Mouse (Mus musculus) lung, postnatal 0 days (tissue): ENCODE data around the gene March2. TPM values are rescaled to one million over a fixed set of nuclear protein-coding genes. Genes with fewer than 3 reads are reported as not detected.

ENCODE experiments used
- ATAC-seq: fragments of 200-750 bp; cut with Nextera tagmentation; 2 replicates; pipeline ENCODE4 v1.8.0; 2017; ENCODE audit warnings: moderate library complexity
- DNase-seq: peaks from one replicate; pipeline ENCODE4 v3.0.0-alpha.2; 2016; ENCODE audit warnings: low spot score
- H3K27ac ChIP-seq: fragments of 300-500 bp; sonication (generic); 2 replicates; pipeline ENCODE4 v1.5.1; 2014; ENCODE audit warnings: antibody characterized with exemption, mild to moderate bottlenecking, low read length, mixed read lengths
- H3K27me3 ChIP-seq: fragments of 300-500 bp; sonication (generic); replicated peaks from 2 replicates; pipeline ENCODE4 v1.6.1; 2014; ENCODE audit warnings: low read length, mixed read lengths; ENCODE audit not compliant: insufficient read depth
- H3K36me3 ChIP-seq: fragments of 300-500 bp; sonication (generic); 2 replicates; pipeline ENCODE4 v1.6.1; 2014; ENCODE audit warnings: low read length, mixed read lengths; ENCODE audit not compliant: insufficient read depth
- H3K4me1 ChIP-seq: fragments of 300-500 bp; sonication (generic); 2 replicates; pipeline ENCODE4 v1.6.1; 2014; ENCODE audit warnings: antibody characterized with exemption, low read depth, low read length, mixed read lengths; ENCODE audit not compliant: insufficient read depth
- H3K4me2 ChIP-seq: fragments of 300-500 bp; sonication (generic); replicated peaks from 2 replicates; pipeline ENCODE4 v1.6.1; 2014; ENCODE audit warnings: low read depth, mild to moderate bottlenecking, low read length, moderate library complexity, mixed read lengths
- H3K4me3 ChIP-seq: fragments of 300-500 bp; sonication (generic); 2 replicates; pipeline ENCODE4 v1.5.1; 2014; ENCODE audit warnings: low read depth, low read length
- H3K9ac ChIP-seq: fragments of 300-500 bp; sonication (generic); replicated peaks from 2 replicates; pipeline ENCODE4 v1.6.1; 2014; ENCODE audit warnings: low read depth, mild to moderate bottlenecking
- H3K9me3 ChIP-seq: fragments of 300-500 bp; sonication (generic); 2 replicates; pipeline ENCODE4 v1.6.1; 2016; ENCODE audit warnings: low read length, mixed read lengths
- CTCF ChIP-seq: IDR thresholded peaks from 2 replicates; pipeline ENCODE4 v1.5.1; 2016; ENCODE audit warnings: antibody characterized with exemption, mild to moderate bottlenecking
- EP300 ChIP-seq: IDR thresholded peaks from 2 replicates; pipeline ENCODE4 v1.6.1; 2016; ENCODE audit warnings: antibody characterized with exemption, mild to moderate bottlenecking, control low read depth
- WGBS: fragments of 180-500 bp; shearing (Covaris S2); extraction: QIAGEN DNeasy Blood & Tissue Kit; methylation state at CpG from one replicate; pipeline ENCODE4 v1.1.7; 2014; 5-methylcytosine and 5-hydroxymethylcytosine counted together
- polyA plus RNA-seq: library from polyadenylated mRNA; unstranded; fragments of >200 nt; fragmentation: Nextera tagmentation; extraction: Ambion mirVana; gene quantifications from 2 replicates; pipeline ENCODE4 v1.2.1, GENCODE M21; 2015

The March2 gene
- polyA plus RNA-seq, 1 experiment from 2014 or later, result 104 TPM

DNA sequence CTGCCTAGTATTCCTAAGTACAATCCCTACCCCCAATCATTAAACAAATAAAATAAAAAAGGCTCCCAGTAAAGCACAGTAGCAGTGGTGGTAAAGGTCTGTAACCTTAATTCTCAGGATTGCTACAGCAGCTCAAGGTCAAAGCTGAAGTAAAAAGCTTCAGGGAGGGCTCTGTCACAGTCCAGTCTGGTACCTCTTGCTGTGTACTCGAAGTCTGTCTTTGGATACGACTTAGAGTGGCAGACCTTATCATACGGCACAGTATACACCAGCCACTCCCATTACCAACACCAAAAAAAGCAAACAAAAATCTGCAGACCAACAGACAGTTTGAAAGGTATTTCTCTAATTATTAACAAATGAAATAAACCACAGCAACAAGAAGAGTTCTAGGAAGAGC lies 51.7 kb downstream of the March2 start:
- Histone ChIP-seq H3K27ac (no peak overlapping the region), H3K4me2 (no peak overlapping the region), H3K4me3 (no peak overlapping the region), H3K9ac (no peak overlapping the region), H3K4me1 (no peaks in the 10 kb centered on the region), H3K9me3 (no peaks in the 10 kb centered on the region), H3K36me3 (peaks cover 24% of the 10 kb centered on the region), H3K27me3 (no peaks in the 10 kb centered on the region)
- WGBS, result 56% methylated on average over 3 of the region's 3 CpGs
- DNase-seq (no peak), ATAC-seq (no peak)
- no peak for TF ChIP-seq CTCF
- TF ChIP-seq EP300, result no peak

- H3K9me3 ChIP-seq, result no peaks in the 10 kb centered on the region
- TF ChIP-seq CTCF, result no peak
- TF ChIP-seq EP300, result no peak
- H3K4me3 ChIP-seq, result no peak overlapping the region
- no peak overlapping the region for H3K27ac ChIP-seq
- peaks cover 65% of the 10 kb centered on the region for H3K36me3 ChIP-seq
- 98% methylated on average over 34 of the region's 34 CpGs for WGBS
- DNase-seq (no peak), ATAC-seq (peak; percentile 9)
- no peaks in the 10 kb centered on the region for H3K4me1 ChIP-seq
- no peak overlapping the region for H3K9ac ChIP-seq
- H3K4me2 ChIP-seq, result no peak overlapping the region
- H3K27me3 ChIP-seq, result no peaks in the 10 kb centered on the region
Observed at GRCm38 (mm10) chr17:33649781-33650475, 68.5 kb downstream of the March2 start.

- WGBS, result 90% methylated on average over 8 of the region's 8 CpGs
- H3K36me3 ChIP-seq, result peaks cover 54% of the 10 kb centered on the region; the same call in 1 of the 2 replicates
- H3K9me3 ChIP-seq, result no peaks in the 10 kb centered on the region
- no peak overlapping the region for H3K9ac ChIP-seq
- no peak for DNase-seq
- no peak overlapping the region for H3K4me2 ChIP-seq
- no peak overlapping the region for H3K4me3 ChIP-seq
- no peaks in the 10 kb centered on the region for H3K27me3 ChIP-seq
- no peaks in the 10 kb centered on the region for H3K4me1 ChIP-seq
- no peak for TF ChIP-seq EP300
- TF ChIP-seq CTCF, result no peak
- H3K27ac ChIP-seq, result no peak overlapping the region
- no peak for ATAC-seq
Observed at GRCm38 (mm10) chr17:33645073-33645472, 73.4 kb downstream of the March2 start.

DNA sequence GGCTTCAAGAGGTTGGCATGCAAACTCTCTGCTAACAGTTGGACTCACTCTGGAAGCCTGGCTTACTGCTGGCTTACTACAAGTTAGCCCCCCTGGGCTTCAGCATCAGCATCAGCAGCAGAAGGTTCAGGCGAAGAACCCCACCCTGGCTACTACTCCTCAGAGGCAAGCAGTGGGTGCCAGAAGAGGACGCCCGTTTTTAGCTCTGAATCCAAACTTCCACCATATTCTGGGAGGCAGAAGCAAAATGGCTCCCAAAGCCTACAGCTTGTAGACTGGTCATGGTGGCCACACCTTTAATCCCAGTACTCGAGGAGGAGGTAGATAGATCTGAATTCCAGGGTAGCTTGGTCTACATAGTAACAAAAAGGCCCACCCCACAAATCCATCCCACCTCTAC lies 74.4 kb downstream of the March2 start:
- 85% methylated on average over 4 of the region's 4 CpGs for WGBS
- Histone ChIP-seq H3K36me3 (peaks cover 46% of the 10 kb centered on the region; the same call in 1 of the 2 replicates), H3K9ac (no peak overlapping the region), H3K9me3 (no peaks in the 10 kb centered on the region), H3K27ac (no peak overlapping the region), H3K27me3 (no peaks in the 10 kb centered on the region), H3K4me3 (no peak overlapping the region), H3K4me1 (no peaks in the 10 kb centered on the region), H3K4me2 (no peak overlapping the region)
- DNase-seq (no peak), ATAC-seq (no peak)
- TF ChIP-seq EP300, result no peak
- no peak for TF ChIP-seq CTCF

DNA sequence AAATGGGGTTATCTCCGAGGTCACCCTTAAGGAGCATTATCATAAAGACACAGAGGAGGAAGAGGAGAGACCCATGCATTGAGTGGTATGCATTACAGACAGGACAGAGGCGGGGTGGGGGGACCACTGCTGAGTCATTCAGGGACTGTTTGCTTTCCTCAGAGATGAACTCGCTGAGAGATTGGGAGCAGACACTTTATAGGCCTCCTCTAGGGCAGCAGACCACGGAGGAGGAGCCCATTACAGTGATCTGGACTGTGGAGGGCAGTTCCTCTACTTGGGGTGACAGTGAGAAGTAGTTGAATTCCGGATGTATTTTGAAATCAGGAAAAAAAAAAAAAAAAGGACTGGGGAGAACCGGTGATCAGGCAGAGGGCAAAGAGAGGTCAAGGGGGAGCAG lies 78.7 kb downstream of the March2 start:
- TF ChIP-seq CTCF (no peak), EP300 (no peak)
- 48% methylated on average over 6 of the region's 6 CpGs for WGBS
- peaks cover 6% of the 10 kb centered on the region; the same call in 1 of the 2 replicates for H3K36me3 ChIP-seq
- DNase-seq, result peak; percentile 18
- no peaks in the 10 kb centered on the region for H3K27me3 ChIP-seq
- no peak overlapping the region for H3K27ac ChIP-seq
- H3K4me3 ChIP-seq, result no peak overlapping the region
- ATAC-seq, result peak; percentile 25; the same call in 1 of the 2 replicates
- no peak overlapping the region for H3K4me2 ChIP-seq
- H3K9me3 ChIP-seq, result no peaks in the 10 kb centered on the region
- H3K4me1 ChIP-seq, result no peaks in the 10 kb centered on the region
- H3K9ac ChIP-seq, result no peak overlapping the region

DNA sequence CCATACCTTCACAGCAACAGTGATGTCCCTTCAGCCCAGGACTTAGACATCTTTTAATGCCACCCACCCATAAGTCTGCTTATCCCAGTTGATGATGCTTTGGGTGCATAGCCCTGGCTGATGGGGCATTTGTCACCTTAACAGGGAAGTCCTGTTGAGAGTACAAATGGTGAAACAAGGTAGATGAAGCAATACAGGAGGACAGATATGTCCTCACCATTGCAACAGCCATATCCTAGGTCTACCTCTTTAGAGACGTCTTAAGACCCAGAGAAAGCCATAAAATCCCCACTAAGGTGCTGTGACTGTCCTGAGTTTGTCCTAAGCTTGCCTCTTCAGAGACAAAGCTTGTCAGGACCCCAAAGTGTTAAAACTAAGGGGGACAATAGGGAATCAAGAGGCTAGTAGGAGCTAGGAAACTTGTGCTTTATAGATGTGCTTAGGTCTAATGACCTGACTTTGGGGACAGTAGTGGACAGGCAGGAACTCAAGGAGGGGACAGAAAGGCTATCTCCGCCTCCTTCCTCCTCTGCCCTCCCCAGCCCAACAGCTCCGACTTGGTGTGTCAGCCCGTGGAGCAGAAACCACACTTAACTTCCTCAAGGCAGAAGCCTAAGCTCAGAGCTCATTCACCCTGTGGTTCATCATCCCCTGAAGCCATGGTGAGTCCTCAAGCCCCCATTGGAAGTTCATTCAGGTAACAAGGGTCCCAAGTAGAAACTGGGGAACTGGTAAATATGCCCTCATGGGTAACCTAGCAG lies 80.8 kb downstream of the March2 start, which contains the start of gene Pram1:
Pram1 (plus strand) TSS at position 541 of the 761 bp plus-strand sequence.
- H3K36me3 ChIP-seq, result no peaks in the 10 kb centered on the region
- H3K9ac ChIP-seq, result no peak within 1 kb of the TSS
- H3K4me3 ChIP-seq, result no peak within 1 kb of the TSS
- H3K4me2 ChIP-seq, result no peak within 1 kb of the TSS
- no peaks in the 10 kb centered on the region for H3K27me3 ChIP-seq
- peak; percentile 25 for DNase-seq
- H3K4me1 ChIP-seq, result no peaks in the 10 kb centered on the region
- H3K9me3 ChIP-seq, result no peaks in the 10 kb centered on the region
- H3K27ac ChIP-seq, result no peak within 1 kb of the TSS; the same call in 1 of the 2 replicates
- WGBS, result 79% methylated on average over 4 of the region's 4 CpGs
- TF ChIP-seq CTCF (no peak), EP300 (no peak)
- ATAC-seq, result 0 out of 2 replicates have a peak, but pooled peaks have one; percentile 26
